Mouse (Mus musculus) spleen, postnatal 36 days (tissue): ENCODE measurements around the gene BC035044.
A peak's percentile ranks its signal among the peaks of the same experiment; 100 is the strongest.
"Not testable (repeated sequence)": the region's sequence is repeated elsewhere in the genome, so short reads cannot be mapped to it uniquely, and the experiment has no call there.

Source experiments
- DNase-seq, 2 experiments: peaks; one replicate each; pipeline ENCODE4 v3.0.0; 2022; ENCODE audit warnings: low spot score in 2 of 2, mixed read lengths in 1 of 2

Gene BC035044

GRCm38 (mm10) chr6:128851151-128851550 lies 39.8 kb downstream of the BC035044 start:
- DNase-seq = no peak

GRCm38 (mm10) chr6:128850671-128851070 lies 40.3 kb downstream of the BC035044 start:
- no peak for DNase-seq

DNA sequence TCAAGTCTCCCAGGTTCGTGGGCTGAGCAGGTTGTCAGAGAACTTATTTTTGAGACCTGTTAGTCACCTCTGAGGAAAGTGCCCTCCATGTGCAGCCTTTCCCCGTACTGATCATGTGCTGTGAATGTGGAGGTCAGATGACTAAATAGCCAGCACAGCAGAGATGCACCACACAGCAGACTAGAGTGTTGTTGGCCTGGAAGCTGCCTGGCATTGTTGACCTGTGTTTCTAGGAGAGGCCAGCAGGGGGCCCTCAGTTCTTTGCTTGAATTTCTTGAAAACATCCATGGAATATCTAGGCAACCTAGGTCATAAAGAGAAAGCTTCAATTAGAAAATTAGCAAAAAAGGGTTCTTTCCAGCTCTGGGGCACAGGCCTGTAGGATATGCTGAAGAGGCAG lies 41.0 kb downstream of the BC035044 start:
- no peak for DNase-seq

GRCm38 (mm10) chr6:128847401-128847800 lies 43.5 kb downstream of the BC035044 start:
- DNase-seq = no peak

- DNase-seq = no peak
These were observed 44.9 kb downstream of the BC035044 start for GRCm38 (mm10) chr6:128845998-128846542.

DNA sequence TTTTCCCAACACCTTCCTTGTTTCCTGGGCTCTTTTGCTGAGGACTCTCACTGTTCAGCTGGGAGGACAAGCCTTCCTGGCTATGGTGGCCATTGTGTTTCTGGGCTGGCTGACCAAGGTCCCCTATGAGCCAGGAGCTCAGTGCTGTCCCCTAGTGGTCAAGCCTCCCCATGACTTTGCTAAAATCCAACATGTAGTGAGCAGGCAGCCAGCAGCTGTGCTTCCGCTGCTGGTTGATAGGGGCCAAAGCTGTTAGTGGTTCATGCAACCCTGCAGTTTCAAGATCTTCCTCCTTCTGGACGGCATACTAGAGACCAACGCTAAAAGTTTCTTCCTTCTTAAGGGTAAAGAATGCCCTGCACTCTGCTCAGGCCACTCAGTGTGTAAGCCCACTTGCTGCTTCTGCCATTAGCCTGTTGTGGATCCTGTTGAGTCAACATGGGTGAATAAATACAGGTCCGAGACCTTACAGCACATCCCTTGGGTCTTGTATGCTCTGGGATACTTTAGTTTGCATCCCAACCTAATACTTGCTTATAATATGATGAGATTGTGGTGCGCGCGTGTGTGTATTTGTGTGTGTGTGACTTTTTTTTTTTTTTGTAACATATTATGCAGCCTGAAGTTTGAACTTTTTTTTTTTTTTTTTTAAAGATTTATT lies 45.5 kb downstream of the BC035044 start:
- peak; percentile 84 to 88 for DNase-seq

DNA sequence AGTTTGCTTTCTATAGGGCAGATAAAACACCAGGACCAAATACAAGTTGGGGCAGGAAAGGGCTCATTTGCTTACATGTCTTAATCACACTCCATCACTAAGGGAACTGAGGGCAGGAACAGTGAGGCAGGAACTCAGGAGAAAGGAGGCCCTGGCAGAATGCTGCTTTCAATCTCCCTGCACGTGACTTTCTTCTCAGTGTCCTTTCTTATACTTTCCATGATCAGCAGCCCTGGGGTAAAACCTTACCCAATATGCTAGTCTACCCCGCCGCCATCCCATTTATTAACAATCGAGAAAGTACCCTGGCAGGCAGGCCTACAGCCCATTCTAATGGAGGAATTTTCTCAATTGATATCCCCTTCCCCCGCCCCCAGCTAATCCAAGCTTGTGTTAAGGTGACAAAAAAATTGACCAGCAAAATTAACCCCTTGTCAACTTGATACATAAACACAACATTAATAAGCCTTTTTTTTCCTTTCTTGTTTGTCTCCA lies 46.3 kb downstream of the BC035044 start:
- DNase-seq = no peak

- no peak for DNase-seq
These were observed 46.8 kb downstream of the BC035044 start for GRCm38 (mm10) chr6:128844131-128844530.

- peak; percentile 73 to 83 for DNase-seq
These were observed 47.4 kb downstream of the BC035044 start for GRCm38 (mm10) chr6:128843479-128843992.

DNA sequence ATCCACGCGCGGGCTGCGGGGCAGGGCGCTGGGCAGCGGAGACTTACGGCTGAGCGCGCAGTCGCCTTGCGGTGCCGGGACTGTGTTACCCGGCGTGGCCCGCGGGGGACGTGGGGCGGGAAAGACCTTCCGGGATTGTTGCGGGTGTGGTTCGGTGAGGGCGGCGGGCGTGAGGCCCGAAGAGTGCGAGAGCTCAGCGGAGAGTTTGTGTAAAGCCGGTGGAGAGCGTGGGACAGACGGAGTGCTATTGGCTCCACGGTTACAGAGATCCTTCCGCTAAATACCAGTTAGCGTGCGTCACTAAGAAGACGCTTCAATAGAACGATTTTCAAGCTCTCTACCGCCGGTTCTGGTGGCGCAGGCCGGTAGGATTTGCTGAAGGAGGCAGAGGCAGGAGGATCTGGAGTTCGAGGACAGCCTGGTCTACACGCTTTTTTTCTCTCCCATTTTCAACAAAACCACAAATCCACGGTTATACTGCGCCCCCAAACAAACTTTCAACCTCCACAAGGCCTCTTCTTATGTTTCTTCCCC lies 47.9 kb downstream of the BC035044 start:
- DNase-seq = peak; percentile 84 to 88

- no peak for DNase-seq
These were observed 48.5 kb downstream of the BC035044 start for GRCm38 (mm10) chr6:128842356-128842944.

DNA sequence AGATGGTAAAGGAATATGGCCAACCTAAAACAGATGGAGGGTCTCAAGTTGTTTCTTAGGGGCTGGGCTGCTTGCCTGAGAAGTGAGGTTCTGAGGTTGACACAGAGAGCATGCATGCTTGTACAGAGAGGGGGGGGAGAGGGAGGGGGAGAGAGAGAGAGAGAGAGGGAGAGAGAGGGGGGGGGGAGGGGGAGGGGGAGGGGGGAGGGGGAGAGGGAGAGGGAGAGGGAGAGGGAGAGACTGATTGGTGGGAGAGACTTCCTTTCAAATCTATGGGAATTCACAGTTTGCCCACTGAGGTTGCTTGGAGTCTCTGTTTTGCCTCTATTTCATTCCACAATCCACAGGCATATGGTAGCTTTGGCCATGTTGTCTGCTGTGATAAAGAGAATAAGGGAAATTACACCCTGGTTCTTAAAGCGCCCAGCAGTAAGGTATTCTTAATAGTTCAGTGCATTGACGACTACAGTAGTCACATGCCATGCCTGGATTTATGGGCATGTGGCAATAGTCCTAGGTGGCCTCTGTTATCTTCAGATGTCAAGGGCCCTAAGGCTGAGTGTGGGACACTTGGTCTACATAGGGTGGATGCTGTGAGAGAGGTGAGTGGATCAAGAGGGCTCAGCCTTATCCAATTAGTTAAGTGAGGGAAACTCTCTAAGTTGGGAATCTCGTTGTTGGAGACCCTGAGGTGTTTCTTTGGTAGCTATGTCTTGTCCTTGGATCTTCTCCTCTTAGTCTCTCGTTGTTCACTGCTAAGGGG lies 49.4 kb downstream of the BC035044 start:
- DNase-seq = no peak

DNA sequence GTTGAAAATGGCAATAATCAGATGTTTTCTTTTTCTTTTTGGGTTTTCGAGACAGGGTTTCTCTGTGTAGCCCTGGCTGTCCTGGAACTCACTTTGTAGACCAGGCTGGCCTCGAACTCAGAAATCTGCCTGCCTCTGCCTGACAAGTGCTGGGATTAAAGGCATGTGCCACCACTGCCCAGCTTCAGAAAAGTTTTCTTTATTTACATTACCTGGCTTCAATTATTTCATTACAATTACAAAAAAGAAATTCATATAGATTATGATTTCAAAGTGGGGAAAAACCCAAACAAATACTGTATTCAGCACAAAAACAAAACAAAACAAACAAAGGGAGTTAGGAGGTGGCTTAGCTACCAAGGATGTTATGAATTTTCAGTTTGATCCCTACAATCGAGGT lies 50.3 kb downstream of the BC035044 start:
- DNase-seq = not testable (repeated sequence)

GRCm38 (mm10) chr6:128839921-128840320 lies 51.0 kb downstream of the BC035044 start:
- DNase-seq = no peak

DNA sequence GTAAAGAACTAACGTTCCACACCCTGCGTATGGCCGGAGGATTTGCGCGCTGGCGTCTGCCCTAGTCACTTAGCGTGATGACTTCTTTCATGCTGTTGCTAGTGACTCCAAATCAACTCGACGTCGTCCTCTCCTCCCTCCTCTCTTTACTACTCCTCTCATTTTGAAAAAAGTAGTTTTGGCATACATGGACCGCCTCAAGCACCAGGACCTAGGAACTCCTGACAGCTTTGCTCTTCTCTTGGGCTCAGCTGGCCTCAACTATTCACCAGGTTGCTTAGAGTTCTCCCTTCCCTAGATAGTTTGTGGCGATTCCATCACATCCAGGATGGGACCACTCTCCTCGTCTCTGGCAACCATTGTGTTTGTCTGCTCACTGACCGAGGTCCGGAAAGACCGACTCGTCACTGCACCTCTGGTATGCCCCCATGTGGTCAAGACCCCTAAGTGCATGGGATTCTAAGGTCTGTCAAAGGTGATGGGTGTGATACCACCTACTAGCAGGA lies 51.6 kb downstream of the BC035044 start:
- peak; percentile 91 to 94 for DNase-seq

DNA sequence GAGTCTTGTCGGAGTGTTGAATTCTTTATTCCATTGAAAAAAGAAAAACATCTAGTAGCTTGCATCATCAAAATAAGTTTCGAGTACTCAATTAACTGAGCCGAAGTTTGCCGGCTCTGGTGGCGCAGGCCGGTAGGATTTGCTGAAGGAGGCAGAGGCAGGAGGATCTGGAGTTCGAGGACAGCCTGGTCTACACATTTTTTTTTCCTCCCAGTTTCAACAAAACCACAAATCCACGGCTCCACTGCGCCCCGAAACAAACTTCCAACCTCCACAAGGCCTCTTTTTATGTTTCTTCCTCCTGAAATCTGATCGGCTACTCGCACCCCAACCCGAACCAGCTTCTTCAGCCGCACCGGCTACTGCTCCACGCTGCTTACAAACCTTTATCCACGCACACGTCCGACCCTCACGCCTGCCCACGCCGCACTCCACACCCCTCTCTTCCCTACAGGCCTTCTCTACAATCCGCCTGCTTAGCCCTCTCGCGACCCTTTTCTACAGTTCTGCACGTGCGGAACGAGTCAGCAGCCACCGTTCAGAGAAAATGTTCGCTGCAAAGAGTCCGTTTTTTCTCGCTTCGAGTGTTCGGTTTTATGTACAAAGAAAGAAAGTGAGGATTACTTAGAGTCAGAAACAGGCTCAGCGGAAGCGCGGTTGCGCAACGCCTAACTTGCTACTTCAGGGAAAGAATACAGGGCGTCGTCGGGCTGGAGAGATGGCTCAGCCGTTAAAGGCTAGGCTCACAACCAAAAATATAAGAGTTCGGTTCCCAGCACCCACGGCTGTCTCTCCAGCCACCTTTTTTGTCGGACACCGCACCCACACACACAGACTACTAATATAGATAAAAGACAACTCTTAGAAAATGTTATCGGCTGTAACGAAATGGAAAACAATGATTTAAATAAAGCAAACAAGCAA lies 52.3 kb downstream of the BC035044 start:
- peak; percentile 84 to 86 for DNase-seq

- no peak for DNase-seq
These were observed 53.2 kb downstream of the BC035044 start for GRCm38 (mm10) chr6:128837454-128838341.

- no peak for DNase-seq
These were observed 54.0 kb downstream of the BC035044 start for GRCm38 (mm10) chr6:128836955-128837334.

- DNase-seq = no peak
These were observed 54.6 kb downstream of the BC035044 start for GRCm38 (mm10) chr6:128836191-128836954.
